Mouse (Mus musculus) E14TG2a.4 (cell line): Measurements from ENCODE around the gene Clcn3.

Experiments used
- CTCF ChIP-seq: conservative IDR thresholded peaks from 2 replicates; pipeline ENCODE4 v1.5.1; 2014; ENCODE audit warnings: low read length
- NANOG ChIP-seq: IDR thresholded peaks from 2 replicates; pipeline ENCODE4 v1.6.1; 2014; ENCODE audit warnings: borderline replicate concordance, low read length, mixed read lengths
- POU5F1 ChIP-seq: IDR thresholded peaks from 2 replicates; pipeline ENCODE4 v1.6.1; 2014; ENCODE audit warnings: low read length, borderline replicate concordance

DNA sequence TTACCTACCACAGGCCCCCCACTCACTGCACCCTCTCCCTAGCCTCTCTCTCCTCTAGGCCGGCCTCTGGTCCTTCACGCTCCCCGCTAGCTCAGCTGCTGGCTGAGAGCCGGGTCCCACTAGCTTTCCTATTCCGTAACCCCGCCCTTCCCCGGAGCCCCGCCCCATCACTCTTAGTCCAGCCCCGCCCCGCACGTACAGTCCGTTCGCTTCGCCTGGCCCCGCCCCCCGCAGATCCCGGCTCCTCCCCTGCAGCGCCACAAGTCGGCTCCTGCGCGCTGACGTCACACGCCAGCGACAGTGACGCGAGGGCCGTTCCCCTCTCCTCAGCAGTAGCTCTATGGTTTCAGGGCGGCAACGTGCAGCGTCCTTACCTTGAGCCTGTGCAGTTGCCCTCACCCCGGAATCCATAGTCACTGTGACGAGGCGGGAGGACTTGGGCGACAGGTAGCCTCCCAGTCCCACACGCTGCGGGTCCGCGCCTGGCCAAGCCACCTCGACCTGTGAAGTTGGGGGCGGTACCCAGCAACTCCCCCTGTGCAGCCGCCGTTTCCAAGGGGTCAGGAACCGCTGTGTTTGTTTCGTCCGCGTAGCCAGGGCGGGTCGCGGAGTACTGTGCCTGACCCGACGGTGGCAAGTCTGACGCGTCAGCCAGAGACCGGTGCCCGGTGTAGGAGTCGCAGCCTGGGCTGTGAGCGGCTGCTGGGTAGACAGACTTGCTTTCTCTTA lies 10.0 kb upstream of the Clcn3 start, which contains the start of gene Nek1:
- TF ChIP-seq CTCF (no peak), POU5F1 (no peak), NANOG (no peak)
